Mouse (Mus musculus) heart, embryonic 16.5 days (tissue): ENCODE measurements around the gene Fxr2. TPM values are rescaled to one million over a fixed set of nuclear protein-coding genes. Genes with fewer than 3 reads are reported as not detected.

Source experiments
- ATAC-seq: fragments of 200-750 bp; cut with Nextera tagmentation; replicated peaks from 2 replicates; pipeline ENCODE4 v1.8.0; 2017; ENCODE audit warnings: moderate number of reproducible peaks; ENCODE audit not compliant: insufficient read depth, low FRiP score; ENCODE audit errors: extremely low read depth
- H3K27ac ChIP-seq: fragments of 300-500 bp; sonication (generic); 2 replicates; pipeline ENCODE4 v1.5.1; 2014; ENCODE audit warnings: mild to moderate bottlenecking, low read length, control low read depth, moderate library complexity
- H3K27me3 ChIP-seq: fragments of 300-500 bp; sonication (generic); 2 replicates; pipeline ENCODE4 v1.6.1; 2014; ENCODE audit warnings: low read length, mixed read lengths; ENCODE audit not compliant: control insufficient read depth, insufficient read depth
- H3K36me3 ChIP-seq: fragments of 300-500 bp; sonication (generic); 2 replicates; pipeline ENCODE4 v1.6.1; 2014; ENCODE audit not compliant: control insufficient read depth, insufficient read depth
- H3K4me1 ChIP-seq: fragments of 300-500 bp; sonication (generic); 2 replicates; pipeline ENCODE4 v1.6.1; 2014; ENCODE audit warnings: low read length, mixed read lengths; ENCODE audit not compliant: control insufficient read depth, insufficient read depth
- H3K4me2 ChIP-seq: fragments of 300-500 bp; sonication (generic); 2 replicates; pipeline ENCODE4 v1.6.1; 2014; ENCODE audit warnings: low read depth, mild to moderate bottlenecking, control low read depth, low read length
- H3K4me3 ChIP-seq: fragments of 300-500 bp; sonication (generic); 2 replicates; pipeline ENCODE4 v1.5.1; 2014; ENCODE audit warnings: mild to moderate bottlenecking, control low read depth, low read length
- H3K9ac ChIP-seq: fragments of 300-500 bp; sonication (generic); 2 replicates; pipeline ENCODE4 v1.6.1; 2014; ENCODE audit warnings: low read length, control low read depth
- H3K9me3 ChIP-seq: fragments of 300-500 bp; sonication (generic); replicated peaks from 2 replicates; pipeline ENCODE4 v1.6.1; 2016; ENCODE audit warnings: low read length; ENCODE audit not compliant: control insufficient read depth
- WGBS: fragments of 180-500 bp; shearing (Covaris S2); extraction: QIAGEN DNeasy Blood & Tissue Kit; methylation state at CpG from one replicate; pipeline ENCODE4 v1.1.7; 2014; 5-methylcytosine and 5-hydroxymethylcytosine counted together
- polyA plus RNA-seq: library from polyadenylated mRNA; unstranded; fragments of >200 nt; fragmentation: Nextera tagmentation; extraction: Ambion mirVana; gene quantifications from 2 replicates; pipeline ENCODE4 v1.2.1, GENCODE M21; 2015

The Fxr2 gene
- polyA plus RNA-seq, 1 experiment from 2014 or later = 22.1 TPM

- Histone ChIP-seq H3K4me3 (peak overlapping the region; percentile 75), H3K4me2 (peak overlapping the region; percentile 76), H3K9me3 (no peaks in the 10 kb centered on the region), H3K9ac (peak overlapping the region; percentile 76), H3K27me3 (no peaks in the 10 kb centered on the region), H3K27ac (peak overlapping the region; percentile 98), H3K36me3 (peaks cover 38% of the 10 kb centered on the region), H3K4me1 (peaks cover 15% of the 10 kb centered on the region)
- 62% methylated on average over 3 of the region's 3 CpGs for WGBS
- no peak for ATAC-seq
Measured at GRCm38 (mm10) chr11:69661221-69661881, 28.6 kb downstream of the Fxr2 start.

DNA sequence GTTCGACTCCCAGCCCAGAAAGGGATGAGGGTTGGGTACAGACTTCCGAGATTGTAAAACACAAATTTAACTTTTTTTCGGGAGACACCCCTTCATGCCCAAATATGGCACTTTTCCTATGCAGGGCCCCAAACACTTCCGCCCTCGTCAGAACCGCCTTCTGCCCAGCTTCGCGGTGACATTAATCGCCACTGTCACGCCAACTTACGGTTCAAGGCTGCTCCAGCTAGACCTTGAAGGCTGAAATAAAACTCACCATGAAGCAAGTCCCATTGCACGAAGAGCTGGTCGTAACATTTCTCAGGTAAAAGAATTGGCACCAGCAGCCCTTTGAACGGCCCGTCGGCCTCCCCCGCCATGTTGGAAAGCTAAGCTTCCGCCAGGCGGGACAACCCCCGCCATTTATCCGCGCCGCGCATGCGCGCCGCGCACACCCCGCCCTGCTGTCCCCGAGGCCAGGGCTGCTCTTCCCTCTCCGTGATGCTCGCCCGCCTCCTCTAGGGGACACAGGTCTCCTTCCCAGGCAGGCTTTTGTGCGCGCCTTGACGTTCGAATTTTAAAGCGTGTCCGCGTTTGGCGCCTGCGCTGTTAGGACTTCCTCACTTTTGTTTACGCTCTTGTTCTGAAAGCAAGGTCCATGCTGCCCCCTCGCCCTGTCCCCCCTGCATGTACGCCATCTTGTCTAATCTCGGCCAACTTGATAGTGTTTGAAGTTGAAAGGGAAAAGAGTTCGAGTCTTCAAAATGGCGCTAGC lies 29.6 kb downstream of the Fxr2 start, which contains the start of gene Mpdu1:
Mpdu1 (minus strand) TSS at position 430 of the 754 bp plus-strand sequence.
- H3K27ac ChIP-seq = peak within 1 kb of the TSS; percentile 98
- H3K4me1 ChIP-seq = peaks cover 15% of the 10 kb centered on the region
- ATAC-seq = peak; percentile 96
- H3K4me3 ChIP-seq = peak within 1 kb of the TSS; percentile 75
- H3K4me2 ChIP-seq = peak within 1 kb of the TSS; percentile 76
- peak within 1 kb of the TSS; percentile 76 for H3K9ac ChIP-seq
- peaks cover 36% of the 10 kb centered on the region for H3K36me3 ChIP-seq
- H3K27me3 ChIP-seq = no peaks in the 10 kb centered on the region
- H3K9me3 ChIP-seq = no peaks in the 10 kb centered on the region
- WGBS = under 1% methylated on average over 48 of the region's 48 CpGs

- H3K4me2 ChIP-seq = peak overlapping the region; percentile 76
- peak overlapping the region; percentile 76 for H3K9ac ChIP-seq
- peak overlapping the region; percentile 98 for H3K27ac ChIP-seq
- WGBS = 64% methylated on average over 13 of the region's 13 CpGs
- H3K27me3 ChIP-seq = no peaks in the 10 kb centered on the region
- no peaks in the 10 kb centered on the region for H3K9me3 ChIP-seq
- no peak for ATAC-seq
- peak overlapping the region; percentile 75 for H3K4me3 ChIP-seq
- H3K36me3 ChIP-seq = peaks cover 36% of the 10 kb centered on the region
- H3K4me1 ChIP-seq = peaks cover 15% of the 10 kb centered on the region
Measured at GRCm38 (mm10) chr11:69662967-69663671, 30.3 kb downstream of the Fxr2 start.

DNA sequence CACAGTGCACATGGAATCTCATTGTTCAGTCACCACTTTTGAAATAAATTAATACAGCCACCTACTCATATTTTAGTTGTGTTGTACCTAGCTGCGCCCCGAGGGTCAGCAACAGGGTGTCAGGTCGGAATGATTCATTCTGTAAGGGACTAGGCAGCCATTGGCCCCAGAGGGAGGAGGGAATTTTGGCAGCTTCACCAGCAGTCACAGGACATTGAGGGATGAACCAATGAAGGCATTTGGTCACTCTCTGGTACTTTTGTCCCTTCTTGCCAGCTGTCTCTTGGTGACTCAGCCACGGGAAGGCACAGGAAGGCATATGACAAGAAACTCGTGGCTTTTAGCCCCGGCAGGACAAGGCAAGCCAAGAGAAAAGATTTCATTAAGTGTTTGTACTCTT lies 31.0 kb downstream of the Fxr2 start:
- no peaks in the 10 kb centered on the region for H3K9me3 ChIP-seq
- H3K4me2 ChIP-seq = no peak overlapping the region
- H3K36me3 ChIP-seq = peaks cover 36% of the 10 kb centered on the region
- WGBS = 77% methylated on average over 6 of the region's 6 CpGs
- no peak overlapping the region for H3K4me3 ChIP-seq
- H3K4me1 ChIP-seq = peaks cover 15% of the 10 kb centered on the region
- H3K9ac ChIP-seq = no peak overlapping the region
- no peak for ATAC-seq
- peak overlapping the region; percentile 98; the same call in 1 of the 2 replicates for H3K27ac ChIP-seq
- no peaks in the 10 kb centered on the region for H3K27me3 ChIP-seq

DNA sequence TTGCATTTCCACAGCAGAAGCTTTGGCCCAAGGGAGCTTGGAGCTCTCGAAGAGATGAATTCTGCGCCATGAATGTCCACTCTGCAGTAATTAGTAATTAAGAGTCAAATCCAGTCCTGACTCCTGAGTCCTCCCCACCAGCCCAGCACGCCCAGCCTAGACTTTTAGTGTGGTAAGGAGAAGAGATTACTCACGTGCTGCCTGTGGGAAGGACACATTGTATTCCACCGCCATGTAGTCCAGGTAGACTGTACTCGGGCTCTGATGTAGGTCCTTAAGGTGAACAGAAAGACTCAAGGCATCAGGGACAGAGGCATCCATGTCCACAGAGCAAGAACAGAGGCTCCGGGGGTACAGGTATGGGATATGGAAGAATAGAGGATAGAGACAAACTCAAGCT lies 32.1 kb downstream of the Fxr2 start:
- Histone ChIP-seq H3K4me3 (no peak overlapping the region), H3K27ac (no peak overlapping the region), H3K36me3 (peaks cover 43% of the 10 kb centered on the region), H3K9ac (no peak overlapping the region), H3K4me1 (peaks cover 24% of the 10 kb centered on the region), H3K4me2 (no peak overlapping the region), H3K9me3 (no peaks in the 10 kb centered on the region), H3K27me3 (no peaks in the 10 kb centered on the region)
- no peak for ATAC-seq
- WGBS = 91% methylated on average over 7 of the region's 7 CpGs

DNA sequence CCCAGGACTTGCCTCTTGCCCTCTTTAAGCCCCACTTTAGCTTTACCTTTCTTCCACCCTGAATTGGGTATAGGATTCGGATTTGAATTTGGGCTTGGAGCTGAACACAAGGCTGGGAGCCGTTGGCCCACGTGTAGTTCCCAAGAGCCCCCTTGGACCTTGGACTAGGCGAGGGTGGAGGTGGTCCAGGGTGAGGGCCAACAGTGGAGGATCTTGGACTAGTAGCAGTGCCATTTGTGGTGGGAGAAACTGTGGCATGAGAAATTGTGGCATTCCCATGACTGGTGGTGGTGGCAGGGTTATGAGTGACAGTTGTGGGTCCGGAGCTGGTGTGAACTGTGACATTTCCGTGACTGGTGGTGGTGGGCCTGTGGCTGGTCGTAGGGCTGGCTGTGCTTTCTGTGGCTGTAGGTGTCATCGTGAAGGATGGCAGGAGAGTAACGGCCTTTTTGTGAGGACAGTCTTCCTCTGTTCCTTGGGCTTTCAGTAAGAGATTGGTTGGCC lies 32.7 kb downstream of the Fxr2 start:
- Histone ChIP-seq H3K27me3 (no peaks in the 10 kb centered on the region), H3K4me1 (peaks cover 30% of the 10 kb centered on the region), H3K9me3 (no peaks in the 10 kb centered on the region), H3K27ac (peak overlapping the region; percentile 23; the same call in 1 of the 2 replicates), H3K9ac (no peak overlapping the region), H3K4me2 (no peak overlapping the region), H3K4me3 (no peak overlapping the region), H3K36me3 (peaks cover 49% of the 10 kb centered on the region)
- 64% methylated on average over 9 of the region's 9 CpGs for WGBS
- ATAC-seq = no peak

DNA sequence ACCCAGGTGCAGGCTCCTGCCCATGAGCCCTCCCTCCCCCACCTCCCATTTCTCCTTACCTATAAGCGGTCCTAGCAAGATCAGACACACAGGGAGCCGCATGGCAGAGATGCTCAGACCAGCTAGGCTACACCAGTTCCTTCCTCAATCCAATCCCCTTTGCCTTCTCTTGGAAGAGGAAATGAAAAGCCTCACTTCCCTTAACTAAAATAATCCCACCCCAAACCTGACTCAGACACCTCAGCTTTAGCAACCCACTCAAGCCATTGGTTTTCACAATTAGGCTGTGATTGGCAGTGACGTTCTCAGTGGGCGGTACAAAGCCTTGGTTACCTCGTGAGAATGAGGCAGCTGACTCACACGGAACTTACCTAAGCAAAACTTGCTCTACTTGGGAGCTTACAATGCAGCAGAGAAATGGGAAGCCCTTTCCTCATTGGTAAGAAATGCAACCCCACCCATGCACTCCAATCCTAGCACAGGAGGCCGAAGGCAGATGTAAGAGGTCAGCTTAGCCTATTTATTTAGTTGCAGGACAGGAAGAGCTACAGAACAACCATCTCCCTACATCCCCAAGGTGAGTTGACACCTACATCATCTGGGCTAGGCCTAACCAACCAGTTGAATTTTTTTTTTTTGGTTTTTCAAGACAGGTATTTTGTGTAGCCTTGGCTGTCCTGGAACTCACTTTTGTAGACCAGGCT lies 33.3 kb downstream of the Fxr2 start, which contains the start of gene Cd68:
Cd68 (minus strand) TSS at position 193 of the 704 bp plus-strand sequence.
- Histone ChIP-seq H3K4me2 (no peak within 1 kb of the TSS), H3K9me3 (no peaks in the 10 kb centered on the region), H3K9ac (no peak within 1 kb of the TSS), H3K27ac (peak within 1 kb of the TSS; percentile 23; the same call in 1 of the 2 replicates), H3K27me3 (no peaks in the 10 kb centered on the region), H3K4me1 (peaks cover 32% of the 10 kb centered on the region), H3K36me3 (peaks cover 52% of the 10 kb centered on the region), H3K4me3 (no peak within 1 kb of the TSS)
- ATAC-seq = no peak
- WGBS = 34% methylated on average over 7 of the region's 7 CpGs

GRCm38 (mm10) chr11:69666665-69667005 lies 33.8 kb downstream of the Fxr2 start:
- H3K9ac ChIP-seq = no peak overlapping the region
- WGBS = 87% methylated on average over 3 of the region's 3 CpGs
- no peaks in the 10 kb centered on the region for H3K27me3 ChIP-seq
- H3K36me3 ChIP-seq = peaks cover 52% of the 10 kb centered on the region
- peaks cover 27% of the 10 kb centered on the region for H3K4me1 ChIP-seq
- no peak overlapping the region for H3K4me2 ChIP-seq
- no peak overlapping the region for H3K27ac ChIP-seq
- no peak overlapping the region for H3K4me3 ChIP-seq
- H3K9me3 ChIP-seq = no peaks in the 10 kb centered on the region
- ATAC-seq = no peak
